Mouse (Mus musculus): ENCODE data around the gene Egln2.

DNA sequence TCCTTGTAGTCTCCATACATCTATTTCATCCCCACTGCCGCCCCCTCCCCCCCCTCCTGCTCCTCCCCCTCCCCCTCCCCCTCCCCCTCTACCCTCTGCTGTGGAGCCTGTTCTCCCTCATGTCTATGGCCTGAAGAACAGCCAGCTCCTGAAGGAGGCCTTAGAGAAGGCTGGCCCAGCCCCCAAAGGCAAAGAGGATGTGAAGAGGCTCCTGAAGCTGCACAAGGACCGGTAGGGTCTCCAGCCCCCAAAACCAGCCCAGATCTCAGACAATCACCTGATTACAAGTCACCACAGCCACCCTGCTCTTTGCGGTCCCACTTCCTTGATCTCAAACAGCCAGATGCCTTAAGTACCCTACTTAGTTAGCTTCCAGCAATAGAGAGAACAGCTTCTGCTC is 30.5 kb upstream of the Egln2 start:
- no peak for TF ChIP-seq CTCF (IDR thresholded peaks at IDR 0.05; ENCODE audit: low read depth)
- TF ChIP-seq EP300 (IDR thresholded peaks at IDR 0.05; ENCODE audit: low read depth): no peak
